Mouse (Mus musculus) mesoderm, embryonic 11.5 days (tissue): ENCODE results near the gene Olfr1184.
"Not testable (repeated sequence)": the region's sequence is repeated elsewhere in the genome, so short reads cannot be mapped to it uniquely, and the experiment has no call there.

Experiments
- DNase-seq: peaks from one replicate; pipeline ENCODE4 v3.0.0-alpha.2; 2012; ENCODE audit warnings: low read depth, low spot score

Gene Olfr1184

GRCm38 (mm10) chr2:88483298-88483697 is at the start of gene Olfr1184:
Olfr1184 (plus strand) TSS chr2:88483598.
- DNase-seq, result no peak

DNA sequence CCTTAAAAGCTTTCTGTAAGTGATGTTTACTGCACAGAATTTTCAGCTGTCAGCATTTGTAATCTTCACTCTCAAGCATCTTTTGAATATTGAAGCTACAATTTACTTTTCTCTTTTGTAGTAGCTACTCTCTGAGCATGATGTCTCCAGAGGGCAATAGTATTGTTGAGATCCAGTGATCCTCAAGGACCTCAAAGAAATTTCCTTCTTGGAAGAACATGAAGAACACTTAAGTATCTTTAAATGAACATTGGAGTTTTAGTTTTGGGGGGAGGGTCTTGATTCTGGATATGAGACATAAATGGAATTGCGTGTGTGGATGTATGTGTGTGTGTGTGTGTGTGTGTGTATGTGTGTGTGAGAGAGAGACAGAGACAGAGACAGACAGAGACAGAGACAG is 34.4 kb upstream of the Olfr1184 start, which contains the start of gene Gm13757:
Gene Gm13757 (minus strand): TSS at position 101 of the 400 bp plus-strand sequence.
- no peak for DNase-seq

DNA sequence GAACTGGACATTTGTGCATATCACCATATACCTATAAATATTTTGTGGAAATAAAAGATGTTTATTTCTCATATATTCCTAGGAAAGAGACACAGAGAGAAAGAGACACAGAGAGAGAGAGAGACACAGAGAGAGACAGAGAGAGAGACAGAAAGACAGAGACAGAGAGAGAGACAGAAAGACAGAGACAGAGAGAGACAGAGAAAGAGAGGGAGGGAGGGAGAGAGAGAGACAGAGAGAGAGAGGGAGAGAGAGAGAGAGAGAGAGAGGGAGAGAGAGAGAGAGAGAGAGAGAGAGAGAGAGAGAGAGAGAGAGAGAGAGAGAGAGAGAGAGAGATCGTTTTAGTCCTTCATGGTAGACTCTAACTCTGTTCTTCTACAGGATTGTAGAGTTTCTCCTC is 28.8 kb upstream of the Olfr1184 start, which contains the start of gene Olfr1183:
Gene Olfr1183 (plus strand): TSS at position 301 of the 400 bp plus-strand sequence.
- DNase-seq, result not testable (repeated sequence)

DNA sequence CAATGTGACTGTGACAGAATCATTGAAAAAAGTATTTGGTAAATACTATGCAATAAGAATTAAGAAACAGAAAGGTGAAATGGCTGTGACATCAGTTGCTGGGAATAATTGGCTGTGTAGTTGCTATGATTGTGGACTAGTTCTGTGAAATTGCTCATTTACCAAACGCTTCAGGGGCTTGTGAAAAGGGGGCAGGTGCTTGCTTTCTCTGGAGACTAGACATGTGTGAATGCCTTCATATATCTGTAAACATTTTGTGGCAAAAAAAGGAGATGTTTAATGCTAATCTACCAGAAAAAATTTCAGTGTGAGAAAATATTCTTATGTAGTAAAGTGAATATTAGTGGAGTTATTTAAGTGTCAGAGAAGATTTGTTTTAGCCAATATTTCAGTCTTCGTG is 9.6 kb downstream of the Olfr1184 start, which contains the start of gene Olfr1185-ps1:
Gene Olfr1185-ps1 (plus strand): TSS at position 301 of the 400 bp plus-strand sequence.
- DNase-seq, result no peak

DNA sequence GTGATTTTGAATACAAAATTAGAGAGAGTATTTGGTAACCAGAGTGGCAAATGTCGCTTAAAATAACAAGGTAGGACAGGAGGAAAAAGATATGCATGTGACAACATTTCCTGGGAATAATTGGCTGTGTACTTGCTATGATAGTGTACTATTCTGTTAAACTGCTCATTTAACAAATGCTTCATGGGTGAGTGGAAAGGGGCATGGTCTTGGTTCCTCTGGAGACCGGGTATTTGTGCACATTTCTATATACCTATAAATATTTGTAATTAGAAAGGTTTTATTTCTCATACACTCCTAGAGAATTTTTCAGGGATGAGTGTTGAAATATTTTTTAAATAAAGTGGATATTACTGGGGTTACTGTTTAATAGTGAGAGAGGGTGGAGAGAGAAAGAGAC is 34.9 kb downstream of the Olfr1184 start, which contains the start of gene Olfr1186:
Gene Olfr1186 (plus strand): TSS at position 301 of the 400 bp plus-strand sequence.
- no peak for DNase-seq

DNA sequence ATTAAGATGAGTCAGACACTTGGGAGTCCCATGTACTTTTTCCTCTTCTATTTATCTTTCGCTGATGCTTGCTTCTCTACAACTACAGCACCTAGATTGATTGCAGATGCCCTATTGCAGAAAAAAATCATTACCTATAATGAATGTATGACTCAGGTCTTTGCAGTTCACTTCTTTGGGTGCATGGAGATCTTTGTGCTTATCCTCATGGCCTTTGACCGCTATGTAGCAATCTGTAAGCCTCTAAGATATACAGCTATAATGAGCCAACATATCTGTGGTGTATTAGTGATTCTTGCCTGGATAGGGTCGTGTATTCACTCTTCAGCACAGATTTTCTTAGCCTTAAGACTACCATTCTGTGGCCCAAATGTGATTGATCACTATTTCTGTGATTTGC is 42.3 kb downstream of the Olfr1184 start:
- no peak for DNase-seq
